Mouse (Mus musculus): Measurements from ENCODE around the gene Cacng4.

DNA sequence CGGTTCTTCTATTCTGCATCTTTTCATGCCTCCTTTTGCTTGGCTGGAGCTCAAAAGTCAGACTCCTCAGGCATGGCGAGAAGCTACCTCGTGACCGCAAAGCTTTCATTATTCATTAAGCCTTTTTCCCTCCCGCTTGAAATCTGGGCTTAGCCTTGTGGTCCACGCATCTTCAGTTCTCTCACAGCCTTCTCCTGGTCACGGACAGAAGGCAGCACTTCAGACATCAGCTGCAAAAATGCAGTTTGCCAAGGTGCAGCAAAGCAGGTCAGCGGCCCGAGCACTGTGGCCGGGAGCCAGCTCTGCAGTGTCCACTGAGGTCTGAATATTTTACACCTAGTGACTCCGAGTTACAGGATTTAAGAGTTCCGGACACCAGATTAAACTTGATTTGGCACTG lies 27.4 kb downstream of the Cacng4 start:
- TF ChIP-seq GATA1 (IDR thresholded peaks at IDR 0.05; ENCODE audit: low read length) (no peak), TAL1 (IDR thresholded peaks at IDR 0.05; ENCODE audit: low read length) (no peak)
